Mouse (Mus musculus): ENCODE results near the gene Ttf1. TPM values are rescaled to one million over a fixed set of nuclear protein-coding genes. Genes with fewer than 3 reads are reported as not detected.

The Ttf1 gene
- polyA plus RNA-seq, 1 experiment: 18.1 TPM

GRCm38 (mm10) chr2:29031951-29032350 is 28.1 kb upstream of the Ttf1 start:
- Histone ChIP-seq H3K27ac (ENCODE audit: control insufficient read depth, insufficient read depth, low read depth, low read length, poor library complexity) (no peak overlapping the region), H3K4me1 (ENCODE audit: control insufficient read depth, insufficient read depth, low read length) (no peaks in the 10 kb centered on the region), H3K4me3 (replicated peaks; ENCODE audit: control insufficient read depth, low read depth, low read length) (no peak overlapping the region)
- TF ChIP-seq CTCF (IDR thresholded peaks at IDR 0.05; ENCODE audit: control insufficient read depth, insufficient read depth, low read length): no peak
- no peak for TF ChIP-seq POLR2A (IDR thresholded peaks at IDR 0.05; ENCODE audit: borderline replicate concordance, control insufficient read depth, low read depth, low read length)
- WGBS: 82% methylated on average over 4 of the region's 4 CpGs

- 81% methylated on average over 20 of the region's 20 CpGs for WGBS
- Histone ChIP-seq H3K4me1 (ENCODE audit: control insufficient read depth, insufficient read depth, low read length) (no peaks in the 10 kb centered on the region), H3K27ac (ENCODE audit: control insufficient read depth, insufficient read depth, low read depth, low read length, poor library complexity) (no peak overlapping the region), H3K4me3 (replicated peaks; ENCODE audit: control insufficient read depth, low read depth, low read length) (no peak overlapping the region)
- TF ChIP-seq POLR2A (IDR thresholded peaks at IDR 0.05; ENCODE audit: borderline replicate concordance, control insufficient read depth, low read depth, low read length) (no peak), CTCF (IDR thresholded peaks at IDR 0.05; ENCODE audit: control insufficient read depth, insufficient read depth, low read length) (no peak)
Observed at GRCm38 (mm10) chr2:29034542-29035475, 25.3 kb upstream of the Ttf1 start.

GRCm38 (mm10) chr2:29035698-29036097 is 24.4 kb upstream of the Ttf1 start:
- no peaks in the 10 kb centered on the region for H3K4me1 ChIP-seq (ENCODE audit: control insufficient read depth, insufficient read depth, low read length)
- H3K4me3 ChIP-seq (replicated peaks; ENCODE audit: control insufficient read depth, low read depth, low read length): no peak overlapping the region
- 77% methylated on average over 8 of the region's 8 CpGs for WGBS
- no peak overlapping the region for H3K27ac ChIP-seq (ENCODE audit: control insufficient read depth, insufficient read depth, low read depth, low read length, poor library complexity)
- TF ChIP-seq CTCF (IDR thresholded peaks at IDR 0.05; ENCODE audit: control insufficient read depth, insufficient read depth, low read length) (no peak), POLR2A (IDR thresholded peaks at IDR 0.05; ENCODE audit: borderline replicate concordance, control insufficient read depth, low read depth, low read length) (no peak)

- H3K4me3 ChIP-seq (replicated peaks; ENCODE audit: control insufficient read depth, low read depth, low read length): no peak overlapping the region
- H3K27ac ChIP-seq (ENCODE audit: control insufficient read depth, insufficient read depth, low read depth, low read length, poor library complexity): no peak overlapping the region
- no peaks in the 10 kb centered on the region for H3K4me1 ChIP-seq (ENCODE audit: control insufficient read depth, insufficient read depth, low read length)
- WGBS: 35% methylated on average over 5 of the region's 5 CpGs
- no peak for TF ChIP-seq CTCF (IDR thresholded peaks at IDR 0.05; ENCODE audit: control insufficient read depth, insufficient read depth, low read length)
- no peak for TF ChIP-seq POLR2A (IDR thresholded peaks at IDR 0.05; ENCODE audit: borderline replicate concordance, control insufficient read depth, low read depth, low read length)
Observed at GRCm38 (mm10) chr2:29039741-29040140, 20.3 kb upstream of the Ttf1 start.

DNA sequence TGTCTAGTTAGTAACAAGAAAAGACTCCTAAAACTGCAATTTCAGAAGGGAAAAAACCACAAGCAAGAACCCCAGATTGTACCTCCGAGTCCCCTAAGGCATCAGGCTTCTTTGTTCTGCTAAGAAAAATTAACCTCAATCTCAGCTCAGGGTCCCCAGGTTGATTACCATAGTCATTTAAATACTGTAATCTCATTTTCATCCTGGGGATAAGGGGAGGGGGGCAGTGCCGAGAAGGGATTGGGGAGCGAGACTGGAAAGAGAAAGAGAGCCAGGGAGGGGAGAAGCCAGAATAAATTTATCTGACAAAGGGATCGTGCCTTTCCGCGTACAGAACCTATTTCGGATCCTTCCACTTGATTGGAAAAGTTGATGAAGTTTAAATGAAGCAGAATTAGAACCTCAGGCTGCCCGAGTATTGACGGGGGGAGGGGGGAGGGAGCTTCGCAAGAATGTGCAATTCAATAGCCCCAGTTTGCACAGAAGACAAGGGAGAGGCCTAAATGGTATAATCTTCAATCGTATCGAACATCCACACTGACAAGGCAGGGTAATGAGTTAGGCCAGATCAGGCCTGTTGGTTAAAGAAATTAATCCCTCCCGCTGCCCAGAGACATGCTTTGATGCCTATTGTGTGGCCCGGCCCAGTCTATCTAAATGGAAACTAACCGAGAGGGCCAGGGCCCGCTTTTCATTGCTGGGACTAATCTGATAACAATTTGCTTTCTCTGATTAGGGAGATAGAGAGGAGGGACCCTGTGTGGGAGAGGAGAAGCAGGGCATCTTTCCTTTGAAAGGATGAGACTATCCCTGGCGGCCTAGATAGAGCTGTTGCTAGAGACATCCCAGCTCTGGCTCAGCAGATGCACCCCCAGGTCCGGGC is 19.2 kb upstream of the Ttf1 start:
- Histone ChIP-seq H3K27ac (ENCODE audit: control insufficient read depth, insufficient read depth, low read depth, low read length, poor library complexity) (no peak overlapping the region), H3K4me1 (ENCODE audit: control insufficient read depth, insufficient read depth, low read length) (no peaks in the 10 kb centered on the region), H3K4me3 (replicated peaks; ENCODE audit: control insufficient read depth, low read depth, low read length) (no peak overlapping the region)
- TF ChIP-seq CTCF (IDR thresholded peaks at IDR 0.05; ENCODE audit: control insufficient read depth, insufficient read depth, low read length) (no peak), POLR2A (IDR thresholded peaks at IDR 0.05; ENCODE audit: borderline replicate concordance, control insufficient read depth, low read depth, low read length) (no peak)
- 60% methylated on average over 18 of the region's 18 CpGs for WGBS

GRCm38 (mm10) chr2:29041477-29041768 is 18.6 kb upstream of the Ttf1 start:
- TF ChIP-seq POLR2A (IDR thresholded peaks at IDR 0.05; ENCODE audit: borderline replicate concordance, control insufficient read depth, low read depth, low read length) (no peak), CTCF (IDR thresholded peaks at IDR 0.05; ENCODE audit: control insufficient read depth, insufficient read depth, low read length) (no peak)
- 45% methylated on average over 8 of the region's 8 CpGs for WGBS

GRCm38 (mm10) chr2:29042124-29042523 is 17.9 kb upstream of the Ttf1 start:
- H3K4me1 ChIP-seq (ENCODE audit: control insufficient read depth, insufficient read depth, low read length): no peaks in the 10 kb centered on the region
- TF ChIP-seq POLR2A (IDR thresholded peaks at IDR 0.05; ENCODE audit: borderline replicate concordance, control insufficient read depth, low read depth, low read length): no peak
- no peak for TF ChIP-seq CTCF (IDR thresholded peaks at IDR 0.05; ENCODE audit: control insufficient read depth, insufficient read depth, low read length)
- no peak overlapping the region for H3K27ac ChIP-seq (ENCODE audit: control insufficient read depth, insufficient read depth, low read depth, low read length, poor library complexity)
- no peak overlapping the region for H3K4me3 ChIP-seq (replicated peaks; ENCODE audit: control insufficient read depth, low read depth, low read length)
- 89% methylated on average over 5 of the region's 5 CpGs for WGBS

More at GRCm38 (mm10) chr2:29041477-29041768, 18.6 kb upstream of the Ttf1 start:
- Histone ChIP-seq H3K4me3 (replicated peaks; ENCODE audit: control insufficient read depth, low read depth, low read length) (no peak overlapping the region), H3K4me1 (ENCODE audit: control insufficient read depth, insufficient read depth, low read length) (no peaks in the 10 kb centered on the region), H3K27ac (ENCODE audit: control insufficient read depth, insufficient read depth, low read depth, low read length, poor library complexity) (no peak overlapping the region)

DNA sequence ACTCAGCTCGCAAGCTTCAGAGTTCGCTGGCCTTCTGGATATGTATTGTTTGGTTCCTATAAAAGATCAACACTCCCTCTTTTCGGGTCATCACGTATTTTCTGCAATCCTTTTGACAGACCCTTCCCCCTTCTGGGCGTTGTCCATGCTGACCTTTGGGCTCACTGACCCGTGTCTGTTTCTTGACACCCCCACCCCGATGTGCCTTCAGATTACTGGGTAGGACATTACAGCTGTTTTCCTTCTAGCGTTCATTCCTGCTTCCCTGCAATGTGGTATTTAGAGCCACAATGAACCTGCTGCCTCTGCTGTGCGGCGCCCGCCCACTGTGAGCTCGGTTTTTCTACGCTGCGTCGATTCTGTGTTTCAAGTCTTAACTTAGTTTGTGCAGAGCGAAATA is 13.9 kb upstream of the Ttf1 start:
- Histone ChIP-seq H3K4me3 (replicated peaks; ENCODE audit: control insufficient read depth, low read depth, low read length) (no peak overlapping the region), H3K27ac (ENCODE audit: control insufficient read depth, insufficient read depth, low read depth, low read length, poor library complexity) (no peak overlapping the region), H3K4me1 (ENCODE audit: control insufficient read depth, insufficient read depth, low read length) (no peaks in the 10 kb centered on the region)
- TF ChIP-seq CTCF (IDR thresholded peaks at IDR 0.05; ENCODE audit: control insufficient read depth, insufficient read depth, low read length): no peak
- no peak for TF ChIP-seq POLR2A (IDR thresholded peaks at IDR 0.05; ENCODE audit: borderline replicate concordance, control insufficient read depth, low read depth, low read length)
- 82% methylated on average over 16 of the region's 16 CpGs for WGBS
